Mouse (Mus musculus): ENCODE measurements around the gene Golga5. TPM values are rescaled to one million over a fixed set of nuclear protein-coding genes. Genes with fewer than 3 reads are reported as not detected.

The Golga5 gene
- 35.1 and 38.8 TPM in 2 replicates for polyA plus RNA-seq (2014; fragmentation: Nextera tagmentation; extraction: Ambion mirVana)

DNA sequence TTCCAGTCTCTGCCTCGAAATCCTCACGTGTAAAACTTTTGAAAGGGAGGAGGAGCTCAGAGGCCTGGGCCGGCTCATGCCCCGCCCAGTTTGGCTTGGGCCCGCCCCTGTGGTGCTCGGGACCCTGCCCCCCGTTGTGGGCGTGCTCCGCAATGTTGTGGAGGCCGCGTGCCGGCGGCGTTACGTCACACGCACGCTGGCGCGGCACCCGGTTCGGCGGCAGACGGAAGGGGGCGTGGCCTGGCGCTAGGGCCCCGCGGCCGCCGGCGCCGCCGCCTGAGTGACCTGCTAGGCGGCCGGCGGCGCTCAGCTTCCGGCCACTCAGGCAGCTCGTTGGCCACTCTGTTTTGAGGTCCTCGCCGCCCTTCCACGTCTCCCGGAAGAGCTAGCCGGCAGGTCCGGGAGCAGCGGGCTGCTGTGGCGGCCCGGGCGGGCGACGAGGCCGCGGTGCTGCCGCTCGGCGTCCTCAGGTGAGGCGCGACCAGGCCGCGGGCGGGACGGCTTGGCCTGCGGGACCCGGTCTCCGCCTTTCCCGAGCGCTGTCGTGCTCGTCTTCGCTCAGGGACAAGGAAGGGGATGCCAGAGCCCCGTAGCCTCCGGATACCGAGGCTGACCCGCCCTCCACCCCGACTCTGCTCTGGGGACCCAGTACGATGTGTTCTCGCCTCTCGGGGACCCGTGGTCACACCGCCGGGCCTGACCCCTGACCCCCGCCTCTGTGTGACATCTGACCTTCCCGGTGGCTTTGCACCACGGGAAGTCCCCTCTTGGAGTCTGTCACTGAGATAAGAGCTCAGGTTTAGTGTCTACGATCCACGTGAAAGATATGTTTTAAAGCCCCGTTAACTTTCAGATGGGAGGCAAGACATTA lies at the start of gene Golga5:
TSS of gene Golga5 (plus strand) at position 242 of the 871 bp plus-strand sequence.
- ATAC-seq (ENCODE audit: insufficient number of reproducible peaks, insufficient read depth, low FRiP score, low read depth) = peak; percentile 99
- peak within 1 kb of the TSS; percentile 97 for H3K4me3 ChIP-seq (ENCODE audit: low read depth, low read length)
- H3K9me3 ChIP-seq (ENCODE audit: control insufficient read depth, low read depth, low read length) = no peaks in the 10 kb centered on the region
- H3K36me3 ChIP-seq (ENCODE audit: control insufficient read depth, insufficient read depth, low read length) = peaks cover 8% of the 10 kb centered on the region
- WGBS = under 1% methylated on average over 82 of the region's 86 CpGs
- peak within 1 kb of the TSS; percentile 57 for H3K4me2 ChIP-seq (replicated peaks; ENCODE audit: low read depth, low read length)
- peak within 1 kb of the TSS; percentile 56; the same call in 1 of the 2 replicates for H3K27ac ChIP-seq (ENCODE audit: low read length)
- H3K4me1 ChIP-seq (ENCODE audit: control insufficient read depth, insufficient read depth, low read length) = no peaks in the 10 kb centered on the region
- H3K27me3 ChIP-seq (ENCODE audit: control insufficient read depth, insufficient read depth, low read length) = no peaks in the 10 kb centered on the region
- H3K9ac ChIP-seq (replicated peaks; ENCODE audit: low read depth, low read length) = peak within 1 kb of the TSS; percentile 77

DNA sequence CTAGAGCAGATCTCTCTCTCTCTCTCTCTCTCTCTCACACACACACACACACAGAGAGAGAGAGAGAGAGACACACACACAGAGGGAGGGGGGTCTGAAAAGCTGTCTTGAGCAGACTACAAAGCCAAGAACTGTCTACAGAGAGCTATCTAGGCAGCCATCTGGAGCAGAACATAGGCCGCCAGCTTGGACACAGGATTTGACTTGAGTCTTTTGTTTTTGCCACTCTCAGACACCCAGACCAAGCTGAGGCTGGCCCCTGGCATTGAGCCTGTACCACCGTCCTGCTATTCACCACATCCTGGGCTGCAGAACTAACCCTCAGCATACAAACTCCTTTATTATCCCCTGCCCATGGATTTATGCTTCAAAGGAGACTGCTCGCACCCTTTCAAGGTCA lies 49.4 kb upstream of the Golga5 start:
- 70% methylated on average over 3 of the region's 3 CpGs for WGBS
- Histone ChIP-seq H3K9me3 (ENCODE audit: control insufficient read depth, low read depth, low read length) (no peaks in the 10 kb centered on the region), H3K4me2 (replicated peaks; ENCODE audit: low read depth, low read length) (no peak overlapping the region), H3K27me3 (ENCODE audit: control insufficient read depth, insufficient read depth, low read length) (no peaks in the 10 kb centered on the region), H3K4me1 (ENCODE audit: control insufficient read depth, insufficient read depth, low read length) (no peaks in the 10 kb centered on the region), H3K27ac (ENCODE audit: low read length) (no peak overlapping the region), H3K36me3 (ENCODE audit: control insufficient read depth, insufficient read depth, low read length) (no peaks in the 10 kb centered on the region; the same call in 1 of the 2 replicates), H3K9ac (replicated peaks; ENCODE audit: low read depth, low read length) (no peak overlapping the region), H3K4me3 (ENCODE audit: low read depth, low read length) (no peak overlapping the region)
- no peak for ATAC-seq (ENCODE audit: insufficient number of reproducible peaks, insufficient read depth, low FRiP score, low read depth)

DNA sequence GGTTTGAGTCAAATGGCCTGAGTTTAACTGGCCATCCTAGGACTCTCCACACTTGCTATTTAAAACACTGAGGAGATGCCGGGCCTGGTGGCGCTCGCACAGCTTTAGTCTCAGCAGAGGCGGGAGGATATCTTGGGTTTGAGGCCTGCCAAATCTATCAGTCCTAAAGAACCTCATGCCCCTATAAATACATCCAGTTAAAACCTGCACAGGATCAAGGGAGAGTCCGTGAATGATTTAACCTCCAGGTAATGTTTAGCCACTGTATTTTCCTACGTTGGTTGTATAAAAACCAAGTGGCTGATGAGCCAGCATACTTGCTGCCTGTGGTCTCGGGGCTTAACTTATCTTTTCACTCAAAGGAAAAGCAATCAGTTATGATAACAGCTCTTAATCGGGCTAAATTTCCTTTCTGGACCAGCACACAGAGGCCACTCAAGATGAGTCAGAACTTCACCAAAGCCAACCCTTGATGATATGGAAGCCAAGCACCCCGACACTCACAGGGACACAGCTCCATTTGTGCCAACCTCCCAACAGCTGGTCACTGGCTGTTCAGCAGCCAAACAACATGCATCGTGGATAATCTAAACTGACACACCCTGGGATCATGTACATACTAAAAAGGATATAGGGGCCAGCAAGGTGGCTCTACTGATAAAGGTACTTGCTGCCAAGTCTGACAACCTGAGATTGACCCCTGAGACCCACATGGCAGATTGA lies 48.6 kb upstream of the Golga5 start:
- no peak overlapping the region for H3K4me2 ChIP-seq (replicated peaks; ENCODE audit: low read depth, low read length)
- H3K4me1 ChIP-seq (ENCODE audit: control insufficient read depth, insufficient read depth, low read length) = no peaks in the 10 kb centered on the region
- no peaks in the 10 kb centered on the region for H3K9me3 ChIP-seq (ENCODE audit: control insufficient read depth, low read depth, low read length)
- H3K9ac ChIP-seq (replicated peaks; ENCODE audit: low read depth, low read length) = no peak overlapping the region
- no peak for ATAC-seq (ENCODE audit: insufficient number of reproducible peaks, insufficient read depth, low FRiP score, low read depth)
- H3K27ac ChIP-seq (ENCODE audit: low read length) = no peak overlapping the region
- no peak overlapping the region for H3K4me3 ChIP-seq (ENCODE audit: low read depth, low read length)
- H3K36me3 ChIP-seq (ENCODE audit: control insufficient read depth, insufficient read depth, low read length) = no peaks in the 10 kb centered on the region; the same call in 1 of the 2 replicates
- no peaks in the 10 kb centered on the region for H3K27me3 ChIP-seq (ENCODE audit: control insufficient read depth, insufficient read depth, low read length)
- WGBS = 78% methylated on average over 10 of the region's 10 CpGs

DNA sequence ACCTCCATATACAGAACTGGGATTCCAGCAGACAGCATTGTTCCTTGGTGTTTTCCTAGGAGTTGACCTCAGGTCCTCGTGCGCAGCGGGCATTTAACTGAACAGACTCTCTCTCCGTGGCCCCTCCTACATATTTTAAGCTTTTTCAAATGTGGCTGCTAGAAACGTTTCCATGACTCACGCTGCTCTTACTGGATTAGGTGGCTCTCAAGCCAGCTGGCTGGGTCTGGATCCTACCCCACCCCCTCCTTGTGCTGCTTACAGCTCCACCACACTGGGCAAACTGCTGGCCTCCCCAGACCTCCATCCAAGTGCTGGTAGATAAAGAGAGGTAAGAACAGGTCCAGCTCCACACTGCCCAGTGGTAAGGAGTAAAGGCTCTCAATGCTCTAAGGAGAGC lies 46.9 kb upstream of the Golga5 start:
- Histone ChIP-seq H3K27me3 (ENCODE audit: control insufficient read depth, insufficient read depth, low read length) (no peaks in the 10 kb centered on the region), H3K4me3 (ENCODE audit: low read depth, low read length) (no peak overlapping the region), H3K9me3 (ENCODE audit: control insufficient read depth, low read depth, low read length) (no peaks in the 10 kb centered on the region), H3K9ac (replicated peaks; ENCODE audit: low read depth, low read length) (no peak overlapping the region), H3K27ac (ENCODE audit: low read length) (no peak overlapping the region), H3K4me2 (replicated peaks; ENCODE audit: low read depth, low read length) (no peak overlapping the region), H3K4me1 (ENCODE audit: control insufficient read depth, insufficient read depth, low read length) (no peaks in the 10 kb centered on the region), H3K36me3 (ENCODE audit: control insufficient read depth, insufficient read depth, low read length) (no peaks in the 10 kb centered on the region; the same call in 1 of the 2 replicates)
- 0 out of 2 replicates have a peak, but pooled peaks have one; percentile 40 for ATAC-seq (ENCODE audit: insufficient number of reproducible peaks, insufficient read depth, low FRiP score, low read depth)
- WGBS = 67% methylated on average over 6 of the region's 6 CpGs

DNA sequence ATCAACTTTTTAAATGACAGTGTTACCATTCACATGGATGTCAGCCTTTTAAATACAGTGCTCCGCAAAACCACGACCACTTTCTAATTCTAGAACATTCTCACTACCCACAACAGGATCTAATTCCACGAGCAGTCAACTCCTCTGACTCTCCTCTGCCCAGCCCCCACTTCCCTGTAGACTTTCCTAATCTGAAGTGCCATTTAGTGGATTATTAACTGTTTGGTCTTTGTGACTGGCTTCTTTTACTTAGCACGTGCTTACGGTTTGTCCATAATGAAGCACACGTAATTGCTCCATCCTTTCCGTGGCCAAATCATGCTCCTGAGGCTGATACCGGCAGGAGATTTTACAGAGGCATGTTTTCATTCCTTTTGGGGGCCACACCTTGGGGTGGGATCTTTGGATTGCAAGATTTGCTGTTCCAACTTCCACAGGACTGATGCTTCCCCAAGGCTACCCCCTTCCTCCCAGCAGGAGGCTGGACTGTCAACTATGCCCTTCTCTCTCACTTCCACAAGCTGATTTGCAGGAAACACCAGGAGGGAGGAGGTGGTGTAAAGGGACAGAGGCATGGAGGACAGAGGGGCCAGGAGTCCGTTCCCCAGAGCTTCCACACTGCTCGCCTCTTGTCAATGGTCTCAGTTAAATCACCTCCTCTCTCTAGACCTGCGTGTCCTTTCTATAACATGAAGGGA lies 46.2 kb upstream of the Golga5 start:
- H3K27me3 ChIP-seq (ENCODE audit: control insufficient read depth, insufficient read depth, low read length) = no peaks in the 10 kb centered on the region
- H3K9ac ChIP-seq (replicated peaks; ENCODE audit: low read depth, low read length) = no peak overlapping the region
- no peak overlapping the region for H3K4me2 ChIP-seq (replicated peaks; ENCODE audit: low read depth, low read length)
- no peaks in the 10 kb centered on the region; the same call in 1 of the 2 replicates for H3K36me3 ChIP-seq (ENCODE audit: control insufficient read depth, insufficient read depth, low read length)
- ATAC-seq (ENCODE audit: insufficient number of reproducible peaks, insufficient read depth, low FRiP score, low read depth) = no peak
- no peaks in the 10 kb centered on the region for H3K9me3 ChIP-seq (ENCODE audit: control insufficient read depth, low read depth, low read length)
- WGBS = 84% methylated on average over 11 of the region's 11 CpGs
- H3K4me3 ChIP-seq (ENCODE audit: low read depth, low read length) = no peak overlapping the region
- H3K27ac ChIP-seq (ENCODE audit: low read length) = no peak overlapping the region
- no peaks in the 10 kb centered on the region for H3K4me1 ChIP-seq (ENCODE audit: control insufficient read depth, insufficient read depth, low read length)

DNA sequence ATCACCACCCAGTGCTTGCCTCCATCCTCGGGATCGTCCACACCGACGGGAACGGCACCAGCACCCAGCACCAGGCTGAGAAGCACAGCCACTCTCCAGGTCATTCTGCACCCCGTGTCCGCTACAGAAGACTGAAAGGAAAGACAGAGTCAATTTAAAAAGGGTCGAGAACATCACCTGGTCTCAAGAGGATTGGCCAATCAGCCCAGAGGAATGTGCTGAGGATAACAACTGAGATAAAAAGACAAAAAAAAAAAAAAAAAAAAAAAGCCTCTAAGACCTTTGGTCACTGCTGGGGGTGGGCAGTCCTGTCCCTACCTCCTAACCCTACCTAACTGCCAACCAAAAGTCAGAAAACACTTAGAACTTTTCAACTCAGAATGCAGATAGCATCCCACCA lies 45.3 kb upstream of the Golga5 start:
- Histone ChIP-seq H3K4me2 (replicated peaks; ENCODE audit: low read depth, low read length) (no peak overlapping the region), H3K4me1 (ENCODE audit: control insufficient read depth, insufficient read depth, low read length) (no peaks in the 10 kb centered on the region), H3K27me3 (ENCODE audit: control insufficient read depth, insufficient read depth, low read length) (no peaks in the 10 kb centered on the region), H3K4me3 (ENCODE audit: low read depth, low read length) (no peak overlapping the region), H3K9ac (replicated peaks; ENCODE audit: low read depth, low read length) (no peak overlapping the region), H3K9me3 (ENCODE audit: control insufficient read depth, low read depth, low read length) (no peaks in the 10 kb centered on the region), H3K36me3 (ENCODE audit: control insufficient read depth, insufficient read depth, low read length) (no peaks in the 10 kb centered on the region; the same call in 1 of the 2 replicates), H3K27ac (ENCODE audit: low read length) (no peak overlapping the region)
- WGBS = 94% methylated on average over 8 of the region's 8 CpGs
- no peak for ATAC-seq (ENCODE audit: insufficient number of reproducible peaks, insufficient read depth, low FRiP score, low read depth)

DNA sequence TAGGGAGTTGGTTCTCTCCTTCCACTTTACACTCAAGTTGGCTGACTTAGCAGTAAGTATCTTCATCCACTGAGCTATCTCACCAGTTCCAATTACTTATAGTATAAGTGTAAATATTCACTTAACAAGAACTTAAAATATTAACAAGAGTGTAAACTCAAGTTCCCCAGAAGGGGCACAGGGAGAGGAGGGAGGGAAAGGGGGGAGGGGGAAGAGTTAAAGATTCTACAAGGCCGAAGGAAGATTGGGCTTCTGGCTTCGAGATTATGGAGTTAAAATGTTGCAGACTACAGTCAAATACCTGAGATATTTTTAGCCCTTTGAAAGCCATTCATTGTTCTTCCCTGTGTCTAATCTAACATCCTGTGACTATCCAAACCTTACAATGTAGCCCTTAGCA lies 44.5 kb upstream of the Golga5 start:
- Histone ChIP-seq H3K27me3 (ENCODE audit: control insufficient read depth, insufficient read depth, low read length) (no peaks in the 10 kb centered on the region), H3K36me3 (ENCODE audit: control insufficient read depth, insufficient read depth, low read length) (no peaks in the 10 kb centered on the region; the same call in 1 of the 2 replicates), H3K9ac (replicated peaks; ENCODE audit: low read depth, low read length) (no peak overlapping the region), H3K4me3 (ENCODE audit: low read depth, low read length) (no peak overlapping the region), H3K4me1 (ENCODE audit: control insufficient read depth, insufficient read depth, low read length) (no peaks in the 10 kb centered on the region), H3K27ac (ENCODE audit: low read length) (no peak overlapping the region), H3K4me2 (replicated peaks; ENCODE audit: low read depth, low read length) (no peak overlapping the region), H3K9me3 (ENCODE audit: control insufficient read depth, low read depth, low read length) (no peaks in the 10 kb centered on the region)
- 52% methylated on average over 2 of the region's 2 CpGs for WGBS
- ATAC-seq (ENCODE audit: insufficient number of reproducible peaks, insufficient read depth, low FRiP score, low read depth) = no peak

DNA sequence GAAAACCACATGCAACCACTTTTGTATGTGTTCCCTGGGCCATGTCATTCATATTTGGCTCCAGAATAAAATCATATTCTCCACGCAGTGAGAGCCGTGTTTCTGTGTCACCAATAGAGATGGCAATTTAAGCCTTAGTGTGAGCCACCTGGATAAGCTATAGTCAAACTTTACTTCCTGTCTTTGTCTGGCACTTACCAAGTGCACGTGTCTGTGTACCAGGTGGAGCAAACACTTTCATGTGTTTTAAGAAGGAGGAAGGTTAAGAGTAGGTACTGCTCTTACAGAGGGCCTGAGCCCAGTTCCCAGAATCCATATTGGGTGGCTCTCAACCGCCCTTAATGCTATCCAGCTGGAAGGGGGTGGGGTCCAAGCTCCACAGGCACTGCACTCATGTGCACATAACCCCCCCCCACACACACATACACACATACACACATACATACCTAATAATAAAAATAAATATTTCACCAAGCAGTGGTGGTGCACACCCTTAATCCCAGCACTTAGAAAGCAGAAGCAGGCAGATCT lies 43.8 kb upstream of the Golga5 start:
- WGBS = 81% methylated on average over 4 of the region's 4 CpGs

More for the DNA sequence above, 43.8 kb upstream of the Golga5 start:
- Histone ChIP-seq H3K4me2 (replicated peaks; ENCODE audit: low read depth, low read length) (no peak overlapping the region), H3K27ac (ENCODE audit: low read length) (no peak overlapping the region), H3K9me3 (ENCODE audit: control insufficient read depth, low read depth, low read length) (no peaks in the 10 kb centered on the region), H3K27me3 (ENCODE audit: control insufficient read depth, insufficient read depth, low read length) (no peaks in the 10 kb centered on the region), H3K4me3 (ENCODE audit: low read depth, low read length) (no peak overlapping the region), H3K4me1 (ENCODE audit: control insufficient read depth, insufficient read depth, low read length) (no peaks in the 10 kb centered on the region), H3K9ac (replicated peaks; ENCODE audit: low read depth, low read length) (no peak overlapping the region), H3K36me3 (ENCODE audit: control insufficient read depth, insufficient read depth, low read length) (no peaks in the 10 kb centered on the region; the same call in 1 of the 2 replicates)
- ATAC-seq (ENCODE audit: insufficient number of reproducible peaks, insufficient read depth, low FRiP score, low read depth) = no peak

Measured in stomach, embryonic 14.5 days (tissue).